Mouse (Mus musculus) spleen, adult 2 months (tissue): Measurements from ENCODE around the gene Itprid1.

Experiments
- CTCF ChIP-seq: fragments of 200-500 bp; IDR thresholded peaks from 2 replicates; pipeline ENCODE4 v1.5.1; 2011; ENCODE audit warnings: mild to moderate bottlenecking, inconsistent platforms; ENCODE audit not compliant: insufficient read depth, insufficient read length, insufficient replicate concordance; ENCODE audit errors: extremely low read depth
- POLR2A ChIP-seq: fragments of 200-500 bp; IDR thresholded peaks from 2 replicates; pipeline ENCODE4 v1.6.1; 2011; ENCODE audit warnings: low read depth, low read length, inconsistent platforms

DNA sequence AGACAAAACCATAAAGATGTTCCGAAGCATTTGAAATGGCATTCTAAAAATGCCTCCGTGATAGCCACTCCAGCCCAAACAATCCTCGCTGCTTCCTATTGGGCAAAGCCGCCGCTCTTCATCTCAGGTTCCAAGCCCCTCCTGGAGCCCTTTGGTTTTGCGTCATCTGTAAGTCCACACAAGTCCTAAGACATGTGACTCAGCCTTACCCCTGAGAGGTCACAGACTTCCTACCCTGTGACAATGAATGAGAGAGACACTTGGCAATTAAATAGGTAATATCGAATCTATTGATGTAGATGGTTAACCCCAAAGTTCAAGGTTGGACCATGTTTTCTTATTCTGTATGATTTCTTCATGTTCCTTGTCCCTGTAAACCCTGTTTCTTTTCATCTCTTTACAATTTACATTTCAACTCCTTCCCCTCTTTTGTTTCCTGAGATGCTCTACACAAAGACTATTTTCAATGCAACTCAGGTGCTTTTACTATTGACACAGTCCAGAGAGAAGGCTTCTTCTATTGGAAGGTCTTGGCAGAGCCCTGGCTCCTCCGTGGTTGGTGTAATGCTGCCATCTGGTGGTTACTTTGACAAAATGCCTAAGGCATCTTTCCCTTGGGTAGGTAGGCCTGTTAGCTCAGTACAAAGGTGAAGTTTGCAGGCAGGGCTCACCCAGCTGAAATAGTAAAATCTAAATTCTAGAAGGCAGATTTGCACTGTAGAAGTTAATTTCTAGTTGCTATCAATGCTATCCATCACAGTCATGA lies 113.8 kb downstream of the Itprid1 start:
- TF ChIP-seq CTCF (no peak), POLR2A (no peak)
